Mouse (Mus musculus) cerebellum, adult 2 months (tissue): Measurements from ENCODE around the gene Arl4a. TPM values are rescaled to one million over a fixed set of nuclear protein-coding genes. Genes with fewer than 3 reads are reported as not detected.
A peak's percentile ranks its signal among the peaks of the same experiment; 100 is the strongest.

Experiments used
- DNase-seq, 2 experiments: peaks; one replicate each; pipeline ENCODE4 v3.0.0; 2021
- H3K27ac ChIP-seq: fragments of 200-500 bp; 2 replicates; pipeline ENCODE4 v1.5.1; 2012; ENCODE audit warnings: low read length, control low read depth, inconsistent platforms; ENCODE audit not compliant: insufficient read depth
- H3K27me3 ChIP-seq: fragments of 200-500 bp; 2 replicates; pipeline ENCODE4 v1.6.1; 2012; ENCODE audit warnings: inconsistent platforms, mild to moderate bottlenecking, low read length, moderate library complexity; ENCODE audit not compliant: control insufficient read depth, insufficient read depth
- H3K4me1 ChIP-seq: fragments of 200-500 bp; 2 replicates; pipeline ENCODE4 v1.6.1; 2011; ENCODE audit warnings: low read length; ENCODE audit not compliant: control insufficient read depth, insufficient read depth
- H3K4me3 ChIP-seq: fragments of 200-500 bp; replicated peaks from 2 replicates; pipeline ENCODE3; 2011; ENCODE audit warnings: mild to moderate bottlenecking, low read depth, low read length, control low read depth; ENCODE audit not compliant: insufficient read depth
- CTCF ChIP-seq: fragments of 200-500 bp; IDR thresholded peaks from 2 replicates; pipeline ENCODE4 v1.5.1; 2011; ENCODE audit warnings: low read depth, mild to moderate bottlenecking, control low read depth, low read length, moderate library complexity, borderline replicate concordance; ENCODE audit not compliant: insufficient read depth
- POLR2A ChIP-seq: fragments of 200-500 bp; IDR thresholded peaks from 2 replicates; pipeline ENCODE4 v1.6.1; 2011; ENCODE audit warnings: low read length, control low read depth, borderline replicate concordance; ENCODE audit not compliant: insufficient read depth
- WGBS: fragments of 180-500 bp; shearing (Covaris S2); methylation state at CpG from one replicate; pipeline ENCODE4 v1.1.7; 2018; 5-methylcytosine and 5-hydroxymethylcytosine counted together
- polyA plus RNA-seq: library from polyadenylated mRNA; depleted of rRNA; stranded (reverse); fragments of >200 nt; gene quantifications from 2 replicates; pipeline ENCODE4 v1.2.3, GENCODE M21; 2012; rRNA removed

Arl4a gene
- polyA plus RNA-seq: 24.0 and 25.4 TPM in 2 replicates

DNA sequence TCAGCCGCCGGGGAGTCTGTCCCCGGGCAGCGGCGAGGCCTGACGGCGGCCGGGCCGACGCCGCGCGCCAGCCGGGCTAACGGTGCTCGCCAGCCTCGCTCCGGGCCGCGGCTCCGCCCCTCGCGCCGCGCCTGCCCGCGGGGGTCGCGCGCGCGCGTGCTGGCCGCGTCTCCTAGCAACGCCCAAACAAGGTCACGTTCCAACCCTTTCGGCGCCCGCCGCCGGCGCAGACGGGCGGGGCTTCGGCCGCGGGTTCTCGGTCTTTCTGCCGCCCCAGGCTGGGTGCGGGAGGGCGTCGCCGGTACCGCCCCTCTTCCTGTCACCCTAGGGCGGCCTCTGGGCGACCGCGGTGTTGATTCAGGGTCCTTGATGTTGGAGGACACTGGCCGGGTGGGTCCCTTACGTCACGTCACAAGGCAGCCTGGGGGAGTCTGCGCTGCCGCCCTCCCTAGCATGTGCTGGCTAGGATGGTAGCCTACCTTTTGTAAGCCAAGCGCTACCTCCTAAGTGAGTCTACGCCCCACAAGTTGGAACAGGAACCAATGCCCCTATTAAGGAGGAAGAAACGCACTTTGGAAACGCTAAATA, at the start of gene Arl4a:
Gene Arl4a, minus strand, starts transcription at position 150 of the 588 bp plus-strand sequence.
- peak within 1 kb of the TSS; percentile 76 for H3K4me3 ChIP-seq
- H3K4me1 ChIP-seq: no peaks in the 10 kb centered on the region
- DNase-seq: peak; percentile 83 to 84
- H3K27me3 ChIP-seq: peaks cover 1% of the 10 kb centered on the region; the same call in 1 of the 2 replicates
- under 1% methylated on average over 68 of the region's 68 CpGs for WGBS
- TF ChIP-seq CTCF (no peak), POLR2A (no peak)
- H3K27ac ChIP-seq: peak within 1 kb of the TSS; percentile 23; the same call in 1 of the 2 replicates

DNA sequence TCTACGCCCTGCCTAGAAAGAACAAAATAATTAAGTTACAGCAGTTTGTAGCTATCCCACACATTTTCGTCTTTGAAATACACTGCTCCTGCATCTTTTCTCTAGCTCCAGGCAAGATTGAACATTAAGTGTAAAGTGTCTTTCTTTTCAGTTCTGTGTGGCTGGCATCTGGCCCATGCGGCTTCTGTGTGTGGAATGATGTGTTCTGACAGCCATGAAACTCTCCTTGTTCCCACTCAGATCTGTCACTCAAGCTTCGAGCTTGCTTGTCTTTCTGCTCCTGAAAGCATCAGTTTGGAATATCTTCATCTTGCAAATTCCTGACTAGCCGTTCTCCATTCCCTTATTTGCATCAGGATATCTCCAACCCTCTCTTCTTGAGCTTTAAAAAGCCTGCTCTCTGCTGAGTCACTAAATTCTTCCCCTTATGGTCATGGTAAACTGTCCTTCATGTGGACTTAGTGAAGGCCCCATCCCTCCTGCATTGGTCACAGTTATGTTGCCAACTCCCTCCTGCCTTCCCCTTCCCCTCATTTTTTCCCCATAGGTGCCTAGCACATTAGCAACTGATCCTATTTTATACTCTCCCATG, 48.0 kb upstream of the Arl4a start:
- TF ChIP-seq POLR2A: no peak
- no peak for TF ChIP-seq CTCF
- 24% methylated on average over 5 of the region's 5 CpGs for WGBS
- Histone ChIP-seq H3K27me3 (no peaks in the 10 kb centered on the region), H3K4me1 (no peaks in the 10 kb centered on the region), H3K4me3 (no peak overlapping the region), H3K27ac (no peak overlapping the region)
- no peak for DNase-seq

DNA sequence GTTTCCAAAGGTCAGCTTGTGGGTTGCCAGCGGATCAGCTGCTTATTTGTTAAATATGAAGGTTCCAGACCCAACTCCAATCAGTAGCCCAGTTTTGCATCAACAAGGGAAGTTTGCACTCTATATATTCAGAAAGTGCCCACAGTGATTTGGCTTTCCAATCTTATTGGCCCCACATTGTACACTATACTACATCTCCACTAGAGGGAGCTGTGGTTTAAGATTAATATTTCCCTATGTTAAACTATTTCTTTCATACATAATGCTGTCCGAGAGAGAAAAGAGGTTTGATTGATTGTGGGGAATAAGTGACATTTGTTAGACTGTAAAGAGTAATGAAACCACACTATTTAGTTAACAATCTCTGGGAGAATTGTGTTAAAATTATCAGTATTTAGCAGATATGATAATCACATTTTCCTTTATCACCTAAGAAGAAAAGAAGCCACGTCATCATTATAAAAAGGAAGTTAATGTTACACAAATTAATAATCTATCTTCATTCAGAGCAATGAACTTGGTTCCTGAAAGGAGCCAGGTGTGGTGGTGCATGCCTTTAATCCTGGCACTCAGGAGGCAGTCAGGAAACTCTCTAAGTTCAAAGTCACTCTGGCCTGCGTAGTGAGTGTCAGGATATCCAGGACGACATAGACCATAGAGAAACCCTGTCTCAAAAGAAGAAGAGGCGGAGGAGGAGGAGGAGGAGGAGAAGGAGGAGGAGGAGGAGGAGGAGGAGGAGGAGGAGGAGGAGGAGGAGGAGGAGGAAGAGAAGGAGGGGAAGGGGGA, 44.8 kb upstream of the Arl4a start:
- Histone ChIP-seq H3K4me1 (no peaks in the 10 kb centered on the region), H3K4me3 (no peak overlapping the region), H3K27ac (no peak overlapping the region), H3K27me3 (no peaks in the 10 kb centered on the region)
- no peak for TF ChIP-seq POLR2A
- TF ChIP-seq CTCF: 0 out of 2 replicates have a peak, but pooled peaks have one; percentile 12
- no peak for DNase-seq
- WGBS: 45% methylated on average over 5 of the region's 6 CpGs

DNA sequence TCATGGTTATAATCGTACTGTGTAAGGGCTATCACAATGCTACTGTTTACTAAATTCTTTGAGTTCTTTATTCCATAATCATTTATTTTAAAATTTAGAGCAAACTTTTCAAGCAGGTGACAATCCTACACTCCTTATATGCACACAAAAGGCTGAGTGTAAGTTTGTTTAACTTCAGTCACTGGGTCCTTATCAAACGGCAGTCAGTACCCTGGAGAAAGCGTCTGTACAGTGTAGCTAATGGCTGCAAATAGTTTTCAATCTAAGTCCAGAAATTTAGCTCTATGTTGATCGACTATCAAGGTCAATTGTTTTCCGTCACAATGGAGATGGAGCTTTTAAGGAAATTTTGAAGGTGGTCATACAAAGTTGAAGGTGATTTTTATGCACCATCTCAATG, 44.2 kb upstream of the Arl4a start:
- no peak overlapping the region for H3K27ac ChIP-seq
- DNase-seq: no peak
- no peak for TF ChIP-seq POLR2A
- no peak for TF ChIP-seq CTCF
- no peaks in the 10 kb centered on the region for H3K27me3 ChIP-seq
- 77% methylated on average over 5 of the region's 5 CpGs for WGBS
- H3K4me3 ChIP-seq: no peak overlapping the region
- H3K4me1 ChIP-seq: no peaks in the 10 kb centered on the region

DNA sequence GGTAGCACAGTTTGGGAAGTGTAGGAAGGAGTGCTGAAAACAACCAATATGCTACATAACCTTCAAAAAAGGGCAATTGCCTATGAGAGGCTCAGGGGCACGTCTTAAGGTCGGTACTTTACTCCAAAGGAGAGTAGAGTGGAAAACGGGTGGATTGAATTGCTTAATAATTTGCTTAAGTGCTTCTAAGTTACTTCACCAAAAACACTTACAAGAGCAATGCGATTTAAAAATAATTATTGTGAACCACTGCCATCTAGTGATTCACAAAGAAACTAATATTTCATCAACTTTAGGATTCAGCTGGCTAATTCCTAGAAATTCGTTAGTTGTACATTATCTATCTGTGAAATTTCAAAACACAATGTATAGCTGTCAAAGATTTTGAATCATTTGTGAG, 35.8 kb upstream of the Arl4a start:
- Histone ChIP-seq H3K27ac (no peak overlapping the region), H3K4me3 (no peak overlapping the region), H3K4me1 (no peaks in the 10 kb centered on the region), H3K27me3 (no peaks in the 10 kb centered on the region)
- no peak for TF ChIP-seq POLR2A
- TF ChIP-seq CTCF: no peak
- DNase-seq: no peak
- WGBS: 54% methylated on average over 5 of the region's 5 CpGs

DNA sequence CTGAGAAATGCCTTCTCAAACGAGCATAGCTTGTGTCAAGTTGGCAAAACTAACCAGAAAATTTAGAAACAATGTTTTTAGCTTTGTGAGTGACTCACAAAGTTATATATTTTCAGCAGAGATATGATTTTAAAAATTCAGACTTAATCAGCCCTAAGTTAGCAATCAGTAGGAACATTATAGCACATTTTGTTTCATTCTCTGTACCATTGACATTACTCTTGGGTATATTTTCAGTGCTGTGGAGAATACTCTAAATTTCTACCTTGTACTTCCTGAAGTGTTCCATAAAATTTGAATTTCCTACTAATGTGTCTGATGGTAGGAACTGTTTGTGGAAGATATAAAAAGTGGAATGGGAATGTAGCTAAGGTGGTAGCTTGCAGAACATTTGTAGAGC, 9.2 kb upstream of the Arl4a start:
- no peak for DNase-seq
- TF ChIP-seq CTCF (no peak), POLR2A (no peak)
- Histone ChIP-seq H3K4me3 (no peak overlapping the region), H3K27ac (no peak overlapping the region), H3K4me1 (no peaks in the 10 kb centered on the region), H3K27me3 (no peaks in the 10 kb centered on the region)
- WGBS: 76% methylated on average over 1 of the region's 1 CpGs

DNA sequence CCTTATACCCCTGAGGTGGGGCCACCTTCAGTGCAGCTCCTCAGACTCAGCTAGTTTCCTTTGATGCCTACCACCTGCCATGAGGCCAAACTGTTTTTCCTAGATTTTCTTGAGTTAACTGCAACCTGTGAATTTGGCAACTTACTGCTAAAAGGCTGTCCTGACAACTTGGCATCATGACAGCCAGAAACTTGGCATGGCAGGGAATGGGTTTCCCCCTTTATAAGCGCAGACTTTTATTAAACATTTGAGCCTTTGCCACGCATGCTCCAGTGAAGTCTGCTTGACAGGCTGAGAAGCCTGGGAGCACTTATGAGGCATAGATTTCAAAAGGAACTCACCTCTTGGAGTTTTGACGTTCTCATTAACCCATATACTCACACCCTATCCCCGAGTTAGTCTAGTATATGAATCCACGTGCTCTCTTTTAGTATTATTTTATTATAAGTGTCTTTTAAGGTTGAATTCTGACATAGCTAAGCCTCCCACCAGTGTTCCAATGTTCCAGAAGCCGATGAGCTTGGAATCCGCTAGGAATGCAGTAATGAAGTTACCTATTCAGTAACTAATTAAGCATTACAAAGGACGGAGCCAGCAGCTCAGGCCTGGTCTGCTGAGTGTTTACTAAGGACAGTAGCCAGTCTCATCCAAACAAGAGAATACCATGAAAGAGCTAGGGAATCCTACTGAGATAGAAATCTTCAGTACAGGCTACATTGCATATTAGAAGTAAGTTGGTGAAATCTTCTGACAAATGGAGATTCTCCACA, 6.2 kb upstream of the Arl4a start:
- Histone ChIP-seq H3K27ac (no peak overlapping the region), H3K27me3 (no peaks in the 10 kb centered on the region), H3K4me1 (no peaks in the 10 kb centered on the region), H3K4me3 (no peak overlapping the region)
- DNase-seq: no peak
- no peak for TF ChIP-seq POLR2A
- TF ChIP-seq CTCF: no peak
- WGBS: 62% methylated on average over 8 of the region's 8 CpGs
